Comparison of ENCODE assay signal across 11 mouse cellular contexts in genomic region chr9:43944816-43945741, GRCm38 (mm10).
DNase-seq lines count a peak whose midpoint lies in the region; ATAC-seq lines count a peak whose summit lies in the region.
"Had no signal": no experiment of that assay in that cellular context is flagged by ENCODE, and none has a peak within 500 bp of the region (broad histone marks: within the 10 kb centered on the region; RNA-seq: fewer than 3 reads in every experiment).

No protein-coding gene starts in this region.

- WGBS in heart, embryonic 14.5 days, result 30% methylated on average over 13 of the region's 13 CpGs

- H3K4me2 ChIP-seq in heart, embryonic 14.5 days (ENCODE audit: low read length), result peak overlapping the region; percentile 12
- H3K4me2 ChIP-seq: midbrain, embryonic 15.5 days had no signal

- peak; percentile 36; the same call in 1 of the 2 replicates for ATAC-seq in frontal cortex, adult (ENCODE audit: low TSS enrichment)
- ATAC-seq in heart, embryonic 14.5 days (ENCODE audit: insufficient number of reproducible peaks, insufficient read depth, low FRiP score, low read depth), result peak; percentile 81
- ATAC-seq: intestine, postnatal 0 days; midbrain, embryonic 15.5 days had no signal

- H3K27ac ChIP-seq in heart, embryonic 14.5 days (replicated peaks in 1 of 2; ENCODE audit: control insufficient read depth in 1 of 2, insufficient read depth in 1 of 2, low read depth in 2 of 2, low read length in 2 of 2), result peak overlapping the region; percentile 80 to 92
- H3K27ac ChIP-seq: midbrain, embryonic 15.5 days had no signal

- no peak for DNase-seq in frontal cortex, postnatal 14 days (ENCODE audit: low spot score in 2 of 2)
- DNase-seq in 3134 (ENCODE audit: extremely low read depth, insufficient read length, low spot score), result peak; percentile 90
- DNase-seq in cerebellum, adult 9-10 months, result peak; percentile 43
- no peak for DNase-seq in frontal cortex, postnatal 36 days (ENCODE audit: low spot score in 2 of 2)
- no peak for DNase-seq in yolk sac, embryonic 10.5 days (ENCODE audit: low spot score)
- no peak for DNase-seq in testis, postnatal 14 days (ENCODE audit: low spot score)
- DNase-seq: right cerebral cortex, postnatal 4 days had no signal

- H3K27me3 ChIP-seq in heart, embryonic 14.5 days (ENCODE audit: control insufficient read depth, insufficient read depth, low read length), result no peaks in the 10 kb centered on the region
- H3K27me3 ChIP-seq: midbrain, embryonic 15.5 days had no signal

- H3K36me3 ChIP-seq in heart, embryonic 14.5 days (ENCODE audit: control insufficient read depth, insufficient read depth, low read length), result no peaks in the 10 kb centered on the region
- H3K36me3 ChIP-seq: midbrain, embryonic 15.5 days had no signal

- H3K4me1 ChIP-seq in heart, embryonic 14.5 days (ENCODE audit: control insufficient read depth in 2 of 2, insufficient read depth in 2 of 2, low read length in 2 of 2), result peaks cover 27 to 29% of the 10 kb centered on the region in 2 experiments

- H3K9me3 ChIP-seq in heart, embryonic 14.5 days (ENCODE audit: control insufficient read depth, low read length), result no peaks in the 10 kb centered on the region
- H3K9me3 ChIP-seq: midbrain, embryonic 15.5 days had no signal

- no peak overlapping the region for H3K4me3 ChIP-seq in heart, embryonic 14.5 days (ENCODE audit: control insufficient read depth in 1 of 2, insufficient read depth in 1 of 2, low read depth in 1 of 2, low read length in 2 of 2)
- H3K4me3 ChIP-seq: midbrain, embryonic 15.5 days had no signal

- H3K9ac ChIP-seq in heart, embryonic 14.5 days (ENCODE audit: low read length), result peak overlapping the region; percentile 16; the same call in 1 of the 2 replicates
- H3K9ac ChIP-seq: midbrain, embryonic 15.5 days had no signal

Comparison
In these comparisons a context has a peak if more than half of its experiments do, and no peak if none do; other contexts are left out.
1. DNase-seq: peak in 3134 (single experiment) and cerebellum, adult 9-10 months (single experiment); none in frontal cortex, postnatal 14 days (0 of 2), frontal cortex, postnatal 36 days (0 of 2), yolk sac, embryonic 10.5 days (single experiment) and testis, postnatal 14 days (single experiment).